Mouse (Mus musculus): ENCODE results near the gene Cbx5.

The Cbx5 gene

DNA sequence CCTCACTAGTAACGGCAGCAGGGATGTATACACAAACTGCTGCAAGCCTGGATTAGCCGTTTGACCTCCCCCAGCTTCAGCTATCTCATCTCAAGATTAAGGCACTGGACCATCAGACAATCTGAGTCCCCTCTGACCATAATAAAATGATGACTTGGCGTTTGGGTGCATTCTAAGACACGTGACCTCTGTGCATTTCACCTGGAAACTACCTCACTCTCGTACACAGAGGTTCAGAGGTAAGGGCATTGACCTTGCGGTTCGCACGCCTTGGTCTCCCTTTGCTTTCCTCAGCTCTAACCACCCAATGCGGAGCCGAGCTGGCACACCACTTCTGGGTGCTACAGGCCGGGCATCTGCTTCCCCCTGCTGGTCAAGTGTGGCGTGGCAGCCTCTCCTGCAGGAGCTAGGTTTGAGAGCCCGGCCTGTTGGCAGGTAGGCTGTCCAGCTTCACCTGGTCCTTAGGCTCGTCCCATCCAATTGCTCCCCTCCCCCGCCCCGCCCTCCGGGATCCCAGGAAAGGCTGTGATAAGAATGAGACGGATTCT lies 62.7 kb downstream of the Cbx5 start:
- DNase-seq (ENCODE audit: low spot score in 2 of 2): peak; percentile 90 to 93

DNA sequence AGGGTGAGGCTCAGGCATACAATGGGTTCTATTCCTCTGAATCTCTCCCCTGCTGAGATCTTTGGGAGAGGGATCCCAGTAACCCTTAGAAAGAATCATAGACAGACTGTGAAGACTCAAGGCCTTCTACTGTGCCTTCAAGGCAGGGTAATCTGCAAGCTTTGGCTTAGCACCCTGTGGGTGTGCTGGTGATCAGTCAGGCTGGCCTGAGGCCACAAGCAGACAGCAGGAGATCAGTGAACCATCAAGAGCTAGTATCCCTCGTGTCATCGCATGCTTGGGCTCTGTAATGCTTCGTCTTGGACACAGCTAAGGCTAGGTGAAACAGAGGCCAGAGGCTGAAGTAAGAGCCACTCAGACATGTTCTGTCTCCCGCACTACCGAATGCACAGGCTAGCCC lies 66.4 kb downstream of the Cbx5 start:
- DNase-seq (ENCODE audit: low spot score in 2 of 2): no peak

DNA sequence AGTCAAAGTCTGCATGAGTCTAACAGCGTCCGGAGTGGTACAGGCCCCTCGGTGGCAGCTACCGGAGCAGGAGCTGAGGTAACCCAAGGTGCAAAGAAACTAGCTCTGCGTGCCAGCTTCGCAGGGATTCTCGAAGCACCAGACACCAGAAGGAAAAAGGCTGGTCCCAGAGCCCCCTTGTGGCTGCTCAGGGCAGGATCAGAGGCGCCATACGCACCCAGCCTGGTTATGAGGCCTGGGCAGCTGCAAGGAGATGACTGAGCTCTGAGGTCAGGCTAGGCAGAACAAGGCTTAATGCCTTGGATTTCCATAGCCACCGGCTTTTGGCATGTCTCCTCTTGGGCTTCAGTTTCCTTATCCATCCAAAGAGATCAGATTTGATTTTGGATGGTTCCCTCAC lies 67.1 kb downstream of the Cbx5 start:
- DNase-seq (ENCODE audit: low spot score in 2 of 2): peak in 1 of 2 experiments; percentile 68

DNA sequence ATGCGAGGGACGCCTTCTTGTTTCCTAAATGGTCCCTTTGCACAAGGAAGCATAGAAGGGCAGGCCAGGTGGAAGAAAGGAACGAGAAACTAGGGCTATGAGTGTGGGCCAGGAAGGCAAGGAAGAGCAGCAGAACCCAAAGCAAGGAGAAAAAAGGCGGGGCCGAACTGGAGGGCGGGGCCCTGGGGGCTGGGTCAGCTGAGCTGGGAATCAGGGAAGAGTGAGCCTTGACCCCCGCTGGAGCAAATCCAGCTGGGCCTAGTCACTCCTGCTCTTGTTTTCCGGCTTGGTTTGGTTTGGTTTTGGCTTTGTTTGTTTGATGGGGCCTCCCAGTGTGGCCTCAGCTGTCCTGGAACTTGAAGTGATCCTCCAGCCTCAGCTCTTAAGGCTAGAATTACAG lies 68.3 kb downstream of the Cbx5 start:
- DNase-seq (ENCODE audit: low spot score in 2 of 2): no peak

DNA sequence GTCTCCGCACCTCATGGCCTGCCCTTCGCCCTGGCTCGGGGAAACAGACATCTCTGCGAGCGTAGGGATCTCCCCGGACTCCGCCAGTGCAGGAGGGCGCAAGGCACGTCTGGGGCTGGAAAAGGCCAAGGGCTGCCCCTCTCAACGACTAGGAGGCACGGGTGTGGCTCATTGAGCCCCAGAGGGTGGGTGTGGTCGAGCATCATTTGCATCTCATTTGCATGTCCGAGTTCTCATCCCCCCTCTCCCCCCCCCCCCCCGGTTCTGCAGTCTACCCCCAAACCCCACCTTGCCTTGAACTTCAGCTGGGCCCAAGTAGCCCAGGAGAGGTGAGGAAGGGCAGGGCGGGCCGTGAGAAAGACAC lies 69.3 kb downstream of the Cbx5 start:
- DNase-seq (ENCODE audit: low spot score in 2 of 2): peak in 1 of 2 experiments; percentile 45

DNA sequence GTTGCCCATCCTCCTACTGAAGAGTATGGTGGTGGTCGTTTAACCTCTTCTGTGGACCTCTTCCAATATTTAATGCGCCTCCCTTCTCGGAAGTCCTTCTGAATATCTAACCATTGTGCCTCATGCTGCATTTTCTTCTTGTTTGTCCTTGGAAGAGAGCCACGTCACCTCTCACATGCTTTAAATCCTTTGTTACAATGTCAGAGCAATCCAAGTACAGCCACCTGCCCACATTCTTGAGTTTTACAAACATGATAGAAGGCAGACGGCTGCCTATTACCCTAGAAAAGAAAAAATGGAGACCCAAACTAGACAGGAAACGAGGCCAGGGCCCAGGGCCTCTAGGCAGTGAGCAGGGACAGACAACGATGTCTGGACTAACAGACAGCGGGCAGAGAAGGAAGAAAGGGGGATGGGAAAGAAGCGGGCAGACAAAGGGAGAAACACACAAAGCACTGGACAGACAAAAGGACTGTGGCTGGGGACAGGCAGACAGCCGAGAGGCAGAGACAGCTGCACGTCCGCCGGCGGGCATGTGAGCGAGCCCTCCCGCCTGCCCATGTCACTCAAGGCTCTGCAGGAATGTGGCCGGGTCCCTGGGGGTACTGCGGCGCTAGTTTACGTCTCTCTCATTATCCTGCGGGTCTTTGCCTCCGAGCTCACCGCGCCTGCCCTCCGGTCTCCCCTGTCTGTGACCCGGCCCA lies 69.9 kb downstream of the Cbx5 start:
- DNase-seq (ENCODE audit: low spot score in 2 of 2): no peak

DNA sequence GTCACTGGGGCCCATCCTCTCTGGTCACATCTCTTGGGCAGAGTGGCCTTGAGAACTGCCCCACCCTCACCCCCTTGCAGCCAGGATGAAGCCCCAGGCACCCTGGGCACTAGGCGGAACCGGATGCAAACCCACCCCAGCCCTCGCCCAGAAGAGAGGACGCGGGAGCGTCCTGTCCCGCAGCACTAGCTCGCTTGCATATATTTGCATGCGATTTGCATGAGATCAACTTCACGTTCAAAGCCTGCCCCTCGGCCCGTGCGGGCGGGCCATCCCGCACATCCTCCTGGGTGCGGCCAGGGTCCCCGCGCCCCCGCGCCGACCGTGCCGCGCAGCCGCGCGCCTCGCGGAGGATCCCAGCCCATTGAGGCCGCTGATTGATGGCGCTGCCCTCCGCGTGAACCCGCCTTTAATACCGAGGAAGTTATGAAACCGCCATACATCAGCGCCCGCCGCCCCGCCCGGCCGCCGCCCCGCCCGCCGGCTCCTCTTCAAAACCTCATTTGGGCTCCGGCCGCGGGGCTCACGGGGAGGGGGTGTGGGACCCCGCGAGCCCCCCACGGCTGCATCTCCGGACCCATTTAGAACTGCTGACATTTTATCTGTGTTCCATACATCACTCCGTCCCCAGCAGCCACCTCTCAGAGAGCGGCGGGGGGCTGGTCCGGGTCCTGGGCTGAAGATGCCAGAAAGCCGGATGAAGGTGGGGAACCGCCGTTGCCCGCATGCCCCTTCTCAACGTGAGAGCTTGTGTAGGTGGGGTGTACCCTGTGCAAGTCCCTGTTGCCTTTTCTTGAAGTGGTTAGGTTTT lies 70.6 kb downstream of the Cbx5 start:
- peak in 1 of 2 experiments; percentile 61 for DNase-seq (ENCODE audit: low spot score in 2 of 2)

DNA sequence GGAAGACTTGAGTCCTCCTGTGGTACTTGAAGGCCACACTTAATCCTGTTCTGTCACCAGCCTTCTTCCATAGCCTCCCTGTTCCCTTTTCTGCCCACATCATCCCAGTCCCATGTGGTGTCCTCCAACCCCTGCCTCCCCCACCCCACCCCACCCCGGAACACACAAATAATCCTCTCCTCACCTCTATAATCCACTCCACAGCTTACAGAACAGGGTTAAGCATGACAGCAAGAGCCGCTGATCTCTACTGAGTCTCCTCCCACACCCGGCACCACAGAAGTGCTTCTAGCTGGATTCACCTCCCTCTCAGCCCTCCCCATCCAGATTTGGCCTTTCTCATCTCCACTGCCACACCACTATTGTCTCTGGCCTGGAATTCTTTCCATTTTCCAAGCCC lies 71.8 kb downstream of the Cbx5 start:
- no peak for DNase-seq (ENCODE audit: low spot score in 2 of 2)

DNA sequence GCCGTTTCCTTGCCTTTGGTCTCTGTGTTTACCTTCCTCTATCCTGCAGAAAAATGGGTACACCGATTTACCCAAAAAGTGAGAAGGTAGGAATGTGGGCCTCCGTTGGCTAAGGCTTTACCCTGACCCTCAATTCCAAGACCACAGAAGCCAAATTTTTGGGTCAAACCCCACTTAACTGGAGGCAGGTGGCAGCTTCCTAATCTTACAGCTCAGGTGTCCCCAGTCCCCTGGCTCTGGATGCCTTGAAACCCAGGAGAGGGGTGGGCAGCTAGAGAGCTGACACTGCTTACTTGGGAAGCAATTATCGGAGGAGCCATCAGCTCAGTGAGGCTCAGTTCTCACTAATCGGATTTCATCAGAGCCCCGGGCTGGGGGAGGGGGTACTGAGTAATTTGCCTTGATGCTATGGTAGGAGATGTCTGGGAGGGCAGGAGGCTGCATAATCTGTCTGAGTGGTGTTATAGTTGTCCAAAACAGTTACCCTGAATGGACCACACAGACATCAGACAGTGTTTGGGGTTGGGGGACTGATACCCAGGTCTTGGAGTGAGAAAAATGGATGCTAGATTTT lies 72.5 kb downstream of the Cbx5 start, which contains the start of gene Smug1:
Gene Smug1 (minus strand): TSS at position 51 of the 574 bp plus-strand sequence.
- no peak for DNase-seq (ENCODE audit: low spot score in 2 of 2)

DNA sequence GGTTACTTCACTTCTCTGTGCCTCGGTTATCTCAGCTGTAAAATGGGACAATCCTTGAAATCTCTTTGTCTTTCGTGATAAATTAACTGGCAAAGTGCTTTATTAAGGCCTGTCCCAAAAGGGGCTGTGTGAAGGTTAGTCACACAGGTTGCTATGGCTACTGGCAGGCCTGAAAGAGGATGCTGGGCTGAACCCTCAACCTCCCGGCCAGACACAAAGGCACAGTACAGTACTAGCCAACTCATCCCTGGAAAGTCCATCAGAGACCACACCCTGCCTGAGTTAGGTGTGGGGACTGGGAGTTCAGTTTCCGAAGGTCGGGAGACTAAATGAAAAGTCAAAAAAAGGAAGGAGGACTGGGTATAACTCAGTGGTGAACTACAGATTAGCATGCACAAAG lies 73.7 kb downstream of the Cbx5 start:
- DNase-seq (ENCODE audit: low spot score in 2 of 2): no peak

DNA sequence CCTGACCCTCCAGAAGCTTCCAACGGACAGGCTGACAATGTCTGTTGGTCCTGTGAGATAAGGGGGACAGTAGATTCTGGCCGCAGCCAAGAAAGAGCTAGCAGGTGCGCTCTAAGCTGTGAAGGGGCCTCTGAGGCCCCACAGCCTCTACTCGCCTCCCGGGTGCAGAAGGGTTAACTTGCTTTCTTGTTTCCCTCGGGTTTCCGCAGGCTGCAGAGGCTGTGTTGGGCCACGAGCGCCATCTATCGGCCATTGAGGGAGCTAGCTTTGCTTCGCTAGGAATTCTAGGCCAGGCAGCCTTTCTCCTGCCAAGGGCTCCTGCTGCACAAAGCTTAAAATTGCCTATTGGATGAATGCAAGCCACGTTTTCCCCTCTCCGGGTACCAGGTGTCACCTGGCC lies 74.2 kb downstream of the Cbx5 start:
- peak; percentile 68 to 88 for DNase-seq (ENCODE audit: low spot score in 2 of 2)

DNA sequence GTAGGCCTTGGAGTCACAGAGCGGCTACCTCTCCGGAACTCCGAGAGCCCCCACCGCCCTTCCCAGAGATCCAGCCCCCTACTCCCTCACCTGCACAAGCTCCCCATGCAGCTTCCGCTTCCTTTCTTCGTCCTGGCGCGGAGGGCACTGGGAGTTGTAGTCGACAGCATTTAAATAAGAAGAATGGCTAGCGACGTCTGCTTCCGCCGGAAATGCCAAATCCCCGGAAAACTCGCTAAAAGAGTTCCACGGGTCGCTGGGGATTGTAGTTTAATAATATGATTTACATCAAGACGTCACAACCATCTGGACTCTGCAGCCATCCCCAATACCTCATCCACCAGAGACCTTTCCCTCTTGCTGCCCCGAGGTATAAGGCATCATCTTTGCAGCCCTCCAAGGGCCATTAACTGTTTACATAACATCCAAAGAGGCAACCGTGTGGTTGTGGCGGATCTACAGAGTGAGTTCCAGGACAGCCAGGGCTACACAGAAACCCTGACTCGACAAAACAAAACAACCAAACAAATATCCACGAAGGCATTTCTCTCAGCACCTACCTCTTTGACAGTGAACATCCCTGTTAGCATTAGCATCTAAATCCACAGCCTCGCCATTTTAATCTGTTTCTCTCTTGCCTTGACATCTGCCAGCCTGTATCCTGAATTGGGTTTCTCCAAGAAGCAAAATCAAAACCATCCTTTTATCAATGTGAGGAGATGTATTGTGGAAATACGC lies 76.3 kb downstream of the Cbx5 start:
- peak in 1 of 2 experiments; percentile 87 for DNase-seq (ENCODE audit: low spot score in 2 of 2)

DNA sequence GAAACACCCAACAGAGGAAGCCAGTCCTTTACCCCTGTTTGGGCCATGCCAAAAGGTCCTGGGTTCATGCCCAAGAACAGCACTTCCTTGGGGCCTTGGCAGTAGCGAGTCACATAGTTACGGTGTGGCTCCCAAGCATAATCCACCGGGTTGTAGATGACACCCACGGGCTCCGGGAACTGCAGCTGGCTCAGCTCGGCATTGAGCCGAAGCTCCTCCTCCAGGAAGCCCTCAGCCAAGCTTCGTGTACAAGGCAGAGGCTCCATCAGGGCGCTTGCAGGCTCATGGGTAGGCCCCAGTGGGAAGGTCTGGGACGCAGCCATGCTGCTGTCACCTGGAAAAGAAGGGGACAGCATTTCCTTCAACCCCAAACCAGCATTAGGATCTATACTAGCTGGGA lies 82.0 kb downstream of the Cbx5 start:
- DNase-seq (ENCODE audit: low spot score in 2 of 2): no peak

DNA sequence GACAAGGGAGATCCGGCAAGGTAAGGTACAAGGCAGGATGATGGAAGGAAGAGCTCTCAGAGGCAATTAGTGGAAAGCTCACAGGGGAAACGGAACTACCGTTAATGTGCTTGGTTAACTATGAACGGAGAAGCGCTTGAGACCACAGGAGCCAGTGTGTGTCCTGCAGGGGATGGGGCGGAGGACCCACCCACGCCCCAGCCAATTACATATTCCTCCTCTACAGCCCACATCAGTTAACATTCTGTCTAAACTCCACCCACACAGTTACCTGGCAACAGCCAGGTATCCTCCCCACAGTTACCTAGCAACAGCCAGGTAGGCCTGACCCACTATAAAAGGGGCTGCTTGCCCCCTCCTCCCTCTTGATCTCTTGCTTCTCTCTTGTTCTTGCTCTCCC lies 82.7 kb downstream of the Cbx5 start:
- no peak for DNase-seq (ENCODE audit: low spot score in 2 of 2)

DNA sequence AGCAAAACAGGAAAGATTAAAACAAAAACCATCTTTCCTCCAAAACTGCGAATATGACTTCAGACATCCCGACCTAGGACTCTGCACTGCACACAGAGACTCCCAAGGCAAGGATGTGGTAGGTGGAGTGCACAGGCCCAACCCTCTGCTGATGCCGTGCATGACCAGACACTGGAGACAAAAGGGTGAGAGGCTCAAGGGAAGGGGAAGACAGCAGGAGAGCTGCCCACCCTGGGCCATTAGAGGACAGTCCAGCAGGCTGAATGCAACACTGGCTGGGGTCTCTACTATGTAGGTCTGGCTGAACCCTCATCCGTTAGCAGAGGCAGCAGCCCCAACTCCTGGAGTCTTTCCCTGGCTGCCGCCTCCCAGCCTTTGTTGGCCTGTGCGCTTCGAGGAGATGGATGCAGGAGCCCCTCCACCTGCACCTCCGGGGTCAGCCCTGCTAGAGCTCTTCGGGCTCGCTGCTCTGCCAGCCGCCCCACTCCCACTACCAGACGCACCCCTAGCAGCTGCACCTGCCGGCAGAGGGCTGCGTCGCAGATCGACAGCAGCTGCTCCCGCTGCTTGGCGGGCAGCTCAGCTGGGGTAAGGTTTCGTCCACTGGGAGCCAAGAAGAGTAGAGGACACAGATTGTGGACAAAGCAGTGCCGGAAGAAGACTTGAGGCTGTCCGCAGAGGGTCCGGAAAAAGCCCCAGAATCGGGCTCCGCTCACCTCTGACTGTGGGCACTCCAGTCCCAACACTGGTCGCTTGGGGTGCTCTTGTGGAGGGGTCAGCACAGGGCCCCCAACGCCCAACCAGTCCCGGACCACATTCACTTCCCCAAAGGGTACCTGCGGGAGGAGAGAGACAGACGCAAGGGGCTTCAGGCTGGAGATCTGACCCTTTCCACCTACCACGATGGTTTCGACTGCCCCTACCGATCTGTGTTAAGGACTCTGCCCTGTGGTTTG lies 84.0 kb downstream of the Cbx5 start:
- DNase-seq (ENCODE audit: low spot score in 2 of 2): no peak

DNA sequence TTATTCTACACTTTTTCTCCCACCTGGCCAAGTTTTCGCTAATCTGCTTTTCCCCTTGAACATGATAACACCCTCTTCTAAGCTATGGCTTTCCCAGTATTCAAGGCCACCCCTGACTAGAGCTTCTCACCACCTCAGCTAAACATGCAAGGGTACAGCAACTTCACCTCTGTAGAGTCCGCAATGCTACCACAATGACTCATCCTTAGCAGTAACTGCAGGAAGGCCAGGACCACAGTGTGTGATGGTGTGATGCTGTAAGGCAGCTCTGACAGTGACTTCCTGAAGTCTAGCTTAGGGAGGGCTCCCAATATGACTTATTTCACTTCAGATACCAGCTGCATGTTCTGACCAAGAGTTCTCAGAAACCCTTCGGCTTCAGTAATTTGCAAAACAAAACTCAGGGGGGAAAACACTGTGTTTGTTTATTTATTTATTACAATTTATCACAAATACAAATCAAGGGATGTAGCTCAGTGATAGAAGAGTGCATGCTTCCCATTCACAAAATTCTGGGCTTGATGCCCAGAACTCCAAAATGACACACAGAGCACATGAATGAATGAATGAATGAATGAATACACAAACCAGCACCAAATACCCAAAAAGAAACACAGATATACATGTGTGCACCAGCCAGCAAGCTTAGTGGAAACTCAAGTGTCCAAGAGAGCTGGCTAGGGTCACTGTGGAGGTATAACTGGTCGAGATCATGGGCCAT lies 86.6 kb downstream of the Cbx5 start:
- no peak for DNase-seq (ENCODE audit: low spot score in 2 of 2)

DNA sequence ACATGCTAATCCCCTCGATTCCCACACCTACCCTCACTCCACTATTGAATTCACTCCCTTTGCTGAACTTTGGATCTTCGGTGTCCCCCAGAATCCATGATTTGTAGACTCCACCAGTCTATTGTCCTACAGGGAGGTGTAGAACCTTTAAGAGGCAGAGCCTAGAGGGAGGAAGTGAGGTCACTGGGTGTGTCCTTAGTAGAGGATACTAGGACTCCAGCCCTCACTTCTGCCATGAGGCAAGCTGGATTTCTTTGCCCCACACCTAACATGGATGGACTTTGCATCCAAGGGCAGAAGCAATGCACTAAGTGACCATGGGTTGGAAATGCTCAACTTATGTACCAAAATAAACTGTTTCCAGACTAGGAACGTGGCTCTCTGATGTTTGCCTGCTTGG lies 87.2 kb downstream of the Cbx5 start:
- no peak for DNase-seq (ENCODE audit: low spot score in 2 of 2)

DNA sequence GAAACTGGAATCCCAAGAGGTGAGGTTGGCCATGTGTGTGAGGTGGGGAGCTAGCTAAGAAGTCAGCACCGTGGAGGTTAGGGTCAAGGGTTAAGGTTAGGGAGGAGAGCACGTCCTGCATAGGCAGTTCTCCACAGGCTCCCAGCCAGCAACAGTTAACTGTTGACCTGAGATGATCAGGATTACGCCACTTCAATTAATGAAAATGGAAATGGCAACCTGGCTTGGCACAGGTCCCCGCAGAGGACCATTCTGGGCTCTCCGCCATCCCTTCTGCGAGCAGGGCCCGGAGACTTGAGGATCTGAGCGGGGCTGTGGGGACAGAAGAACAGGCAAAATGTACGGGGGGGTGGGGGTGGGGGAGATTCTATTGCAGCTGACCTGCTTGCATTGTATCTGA lies 91.8 kb downstream of the Cbx5 start:
- no peak for DNase-seq (ENCODE audit: low spot score in 2 of 2)

DNA sequence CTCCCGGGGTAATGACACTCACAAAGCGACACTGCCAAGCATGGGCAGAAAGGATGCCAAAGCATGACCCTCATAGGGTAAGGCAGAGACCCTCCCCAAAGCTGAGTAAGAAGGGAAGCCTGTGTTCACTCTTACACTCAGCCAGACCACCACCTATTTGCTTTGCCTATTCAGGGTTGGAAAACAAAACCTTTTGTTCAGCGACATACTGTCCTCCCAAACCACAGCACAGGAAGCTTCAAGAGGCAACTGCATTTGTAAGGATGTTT lies 92.3 kb downstream of the Cbx5 start:
- DNase-seq (ENCODE audit: low spot score in 2 of 2): no peak

DNA sequence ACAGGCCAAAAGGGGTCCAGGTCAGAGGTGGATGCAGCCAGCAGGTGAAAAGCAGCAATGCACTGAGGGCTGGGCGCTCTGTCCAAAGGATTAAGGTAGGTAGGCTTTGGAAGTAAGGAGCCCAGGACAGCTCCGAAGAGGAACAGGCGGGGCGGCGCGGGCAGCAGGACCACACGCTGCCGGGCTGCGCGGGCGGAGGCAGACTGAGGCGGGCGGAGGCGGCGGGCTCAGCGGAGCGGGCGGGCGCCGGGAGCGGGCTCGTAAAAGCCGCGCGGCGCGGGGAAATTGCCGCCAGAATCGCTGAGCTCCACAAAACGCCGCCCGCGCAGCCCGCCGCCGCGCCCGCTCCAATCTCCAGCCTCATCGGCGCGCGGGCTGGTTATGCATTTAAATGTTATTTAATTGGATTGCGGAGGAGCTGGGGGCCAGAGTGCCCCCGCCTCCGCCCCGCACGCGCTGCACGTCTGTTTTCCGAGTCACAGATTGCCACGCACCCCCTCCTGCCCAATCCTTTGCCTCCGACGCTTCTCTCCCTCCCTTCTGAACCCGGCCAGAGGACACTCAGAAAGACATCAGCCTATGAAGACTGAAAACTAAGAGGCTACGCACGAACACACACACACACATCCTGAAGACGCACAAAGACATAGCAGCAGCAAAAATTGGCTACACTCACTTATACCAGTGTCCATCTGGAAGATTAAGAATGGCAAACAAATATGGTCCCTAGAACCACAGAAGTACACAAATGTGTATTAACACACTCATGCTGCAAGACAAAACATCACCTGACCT lies 92.8 kb downstream of the Cbx5 start:
- DNase-seq (ENCODE audit: low spot score in 2 of 2): no peak
